8 mouse cellular contexts compared by ENCODE assay signal in the genomic region with DNA sequence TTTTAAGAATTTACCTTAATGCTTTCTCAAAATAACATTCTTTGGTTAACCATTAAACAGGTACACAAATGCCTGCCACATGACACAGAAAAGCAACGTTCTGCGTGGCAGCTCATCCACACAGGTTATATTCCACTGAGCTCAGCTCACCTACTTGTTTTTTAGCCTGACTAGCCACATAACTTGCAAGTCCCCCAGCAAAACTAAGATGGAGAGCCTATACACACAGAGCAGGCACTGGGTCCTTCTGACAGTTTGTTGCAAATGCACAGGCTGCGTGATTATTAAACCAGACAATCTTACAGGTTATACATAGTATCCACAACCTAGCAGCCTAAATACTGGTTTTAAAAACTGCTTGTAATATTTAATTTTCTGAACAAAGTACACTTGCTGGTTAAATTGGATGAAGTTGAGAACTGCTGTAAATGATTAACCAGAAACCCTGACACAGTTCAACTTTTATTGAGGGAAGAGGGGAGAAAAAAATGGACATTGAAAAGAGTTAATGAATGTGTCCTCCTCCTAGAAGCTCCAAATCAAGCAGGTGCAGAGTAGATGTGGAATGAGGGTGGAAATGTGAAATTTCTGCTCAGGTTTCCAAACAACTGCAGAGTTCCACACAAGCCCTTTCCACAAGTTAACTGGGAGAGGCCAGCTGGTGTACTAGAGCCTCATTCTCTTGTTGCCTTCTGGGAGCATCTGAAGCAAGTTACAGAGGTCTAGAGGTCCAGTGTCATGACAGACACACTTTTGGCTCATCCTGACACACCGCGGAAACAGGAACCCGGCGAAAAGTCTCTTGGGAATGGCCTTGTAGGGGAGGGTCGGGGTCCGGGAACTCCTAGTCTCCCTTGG. TPM values are rescaled to one million over a fixed set of nuclear protein-coding genes. Genes with fewer than 3 reads are reported as not detected.
A peak's percentile ranks its signal among the peaks of the same experiment; 100 is the strongest.
DNase-seq lines count a peak whose midpoint lies in the region; ATAC-seq and TF ChIP-seq lines count a peak whose summit lies in the region.

No protein-coding gene starts in this region.

- peak overlapping the region; percentile 81 for H3K4me3 ChIP-seq in heart, embryonic 11.5 days (ENCODE audit: low read depth, low read length)
- H3K4me3 ChIP-seq in embryonic facial prominence, embryonic 11.5 days (ENCODE audit: low read depth, low read length), result peak overlapping the region; percentile 82
- peak overlapping the region; percentile 50 for H3K4me3 ChIP-seq in kidney, adult 2 months (ENCODE audit: insufficient read depth, low read depth, low read length)
- peak overlapping the region; percentile 83 for H3K4me3 ChIP-seq in midbrain, embryonic 13.5 days (replicated peaks)

- TF ChIP-seq CTCF in kidney, adult 2 months (conservative IDR thresholded peaks at IDR 0.05; ENCODE audit: insufficient read depth, insufficient read length, low read depth, low read length), result no peak

- ATAC-seq in heart, embryonic 11.5 days (replicated peaks; ENCODE audit: insufficient number of reproducible peaks, low FRiP score, low TSS enrichment), result no peak
- ATAC-seq in embryonic facial prominence, embryonic 11.5 days (replicated peaks; ENCODE audit: insufficient number of reproducible peaks, low FRiP score, low TSS enrichment, low read depth), result no peak
- no peak for ATAC-seq in midbrain, embryonic 13.5 days

- peaks cover 5% of the 10 kb centered on the region; the same call in 1 of the 2 replicates for H3K4me1 ChIP-seq in heart, embryonic 11.5 days (ENCODE audit: control insufficient read depth, insufficient read depth, low read length)
- H3K4me1 ChIP-seq in embryonic facial prominence, embryonic 11.5 days (ENCODE audit: control insufficient read depth, insufficient read depth, low read length), result no peaks in the 10 kb centered on the region
- H3K4me1 ChIP-seq in kidney, adult 2 months (ENCODE audit: control insufficient read depth, insufficient read depth, low read length), result peaks cover 3% of the 10 kb centered on the region; the same call in 1 of the 2 replicates
- H3K4me1 ChIP-seq in midbrain, embryonic 13.5 days (replicated peaks), result peaks cover 11% of the 10 kb centered on the region

- peak overlapping the region; percentile 44; the same call in 1 of the 2 replicates for H3K9ac ChIP-seq in heart, embryonic 11.5 days (ENCODE audit: low read depth, low read length)
- no peak overlapping the region for H3K9ac ChIP-seq in embryonic facial prominence, embryonic 11.5 days (replicated peaks; ENCODE audit: low read length)
- 0 out of 2 replicates have a peak overlapping the region, but pooled peaks have one; percentile 84 for H3K9ac ChIP-seq in midbrain, embryonic 13.5 days (replicated peaks)

- TF ChIP-seq POLR2A in kidney, adult 2 months (IDR thresholded peaks at IDR 0.05; ENCODE audit: low read depth, low read length), result no peak

- no peaks in the 10 kb centered on the region for H3K9me3 ChIP-seq in heart, embryonic 11.5 days (replicated peaks; ENCODE audit: control insufficient read depth, low read length)
- H3K9me3 ChIP-seq in embryonic facial prominence, embryonic 11.5 days (replicated peaks; ENCODE audit: control insufficient read depth, low read length), result no peaks in the 10 kb centered on the region
- no peaks in the 10 kb centered on the region for H3K9me3 ChIP-seq in midbrain, embryonic 13.5 days

- peak overlapping the region; percentile 65 for H3K4me2 ChIP-seq in heart, embryonic 11.5 days
- H3K4me2 ChIP-seq in embryonic facial prominence, embryonic 11.5 days (ENCODE audit: low read depth, low read length), result peak overlapping the region; percentile 81
- peak overlapping the region; percentile 80 for H3K4me2 ChIP-seq in midbrain, embryonic 13.5 days (replicated peaks)

- 0 out of 2 replicates have a peak overlapping the region, but pooled peaks have one; percentile 50 for H3K27ac ChIP-seq in heart, embryonic 11.5 days (ENCODE audit: low read depth, low read length)
- H3K27ac ChIP-seq in embryonic facial prominence, embryonic 11.5 days (replicated peaks; ENCODE audit: low read depth, low read length), result no peak overlapping the region
- peak overlapping the region; percentile 96 for H3K27ac ChIP-seq in kidney, adult 2 months (ENCODE audit: insufficient read depth, low read depth, low read length)
- 0 out of 2 replicates have a peak overlapping the region, but pooled peaks have one; percentile 21 for H3K27ac ChIP-seq in midbrain, embryonic 13.5 days

- 28% methylated on average over 9 of the region's 9 CpGs for WGBS in heart, embryonic 11.5 days (ENCODE audit: insufficient replicate concordance)
- 29% methylated on average over 9 of the region's 9 CpGs for WGBS in embryonic facial prominence, embryonic 11.5 days
- WGBS in kidney, adult 2 months, result 12% methylated on average over 9 of the region's 9 CpGs
- 32% methylated on average over 9 of the region's 9 CpGs for WGBS in midbrain, embryonic 13.5 days

- no peaks in the 10 kb centered on the region for H3K27me3 ChIP-seq in heart, embryonic 11.5 days (ENCODE audit: control insufficient read depth, insufficient read depth, low read length)
- no peaks in the 10 kb centered on the region for H3K27me3 ChIP-seq in embryonic facial prominence, embryonic 11.5 days (ENCODE audit: control insufficient read depth, insufficient read depth, low read length)
- no peaks in the 10 kb centered on the region for H3K27me3 ChIP-seq in kidney, adult 2 months (replicated peaks; ENCODE audit: control insufficient read depth, insufficient read depth, low read length)
- no peaks in the 10 kb centered on the region for H3K27me3 ChIP-seq in midbrain, embryonic 13.5 days

- H3K36me3 ChIP-seq in heart, embryonic 11.5 days (ENCODE audit: control insufficient read depth, insufficient read depth, low read length), result peaks cover 4% of the 10 kb centered on the region; the same call in 1 of the 2 replicates
- H3K36me3 ChIP-seq in embryonic facial prominence, embryonic 11.5 days (replicated peaks; ENCODE audit: control insufficient read depth, insufficient read depth, low read depth, low read length), result no peaks in the 10 kb centered on the region
- H3K36me3 ChIP-seq in kidney, adult 2 months (ENCODE audit: control insufficient read depth, insufficient read depth, low read length), result no peaks in the 10 kb centered on the region; the same call in 1 of the 2 replicates
- peaks cover 3% of the 10 kb centered on the region for H3K36me3 ChIP-seq in midbrain, embryonic 13.5 days

- DNase-seq in heart, adult 8-10 months (ENCODE audit: low spot score), result no peak
- DNase-seq in embryonic facial prominence, embryonic 11.5 days (ENCODE audit: low spot score), result no peak
- peak; percentile 88 for DNase-seq in kidney, adult 2 months
- DNase-seq in frontal cortex, postnatal 14 days (ENCODE audit: low spot score in 2 of 2), result no peak
- no peak for DNase-seq in right cerebral cortex, postnatal 36 days (ENCODE audit: low spot score in 2 of 2)
- no peak for DNase-seq in cerebellum, postnatal 25 days

RNA-seq across cellular contexts. Expression of a gene that starts 0.6 kb away (rescaled TPM):
- polyA plus RNA-seq in heart, embryonic 11.5 days (2014; fragmentation: Nextera tagmentation; extraction: Ambion mirVana), result 280 and 304 TPM in 2 replicates
- total RNA-seq in heart, adult 8-10 months (2022), result 100 to 1,000 TPM; 123 to 136 (median 128) TPM
- polyA plus RNA-seq in embryonic facial prominence, embryonic 11.5 days (2014; fragmentation: Nextera tagmentation; extraction: Ambion mirVana), result 392 and 412 TPM in 2 replicates
- polyA plus RNA-seq in kidney, adult 2 months (2012; rRNA removed), result 315 and 394 TPM in 2 replicates
- 250 and 253 TPM in 2 replicates for polyA plus RNA-seq in midbrain, embryonic 13.5 days (2015; fragmentation: Nextera tagmentation; extraction: Ambion mirVana)
